Mouse (Mus musculus) MEL (cell line): ENCODE measurements around the gene Efcab5. TPM values are rescaled to one million over a fixed set of nuclear protein-coding genes. Genes with fewer than 3 reads are reported as not detected.

Source experiments
- DNase-seq: peaks from one replicate; pipeline ENCODE4 v3.0.0; 2011; ENCODE audit warnings: low read depth, low spot score
- H3K27ac ChIP-seq: 2 replicates; pipeline ENCODE4 v1.5.1; 2012; ENCODE audit warnings: low read depth, mild to moderate bottlenecking, control low read depth, low read length, moderate library complexity; ENCODE audit not compliant: control insufficient read depth
- H3K27me3 ChIP-seq, 2 experiments: fragments of 150-350 bp in 1 of 2; sonication (generic) in 1 of 2; 2 replicates each; pipeline ENCODE4 v1.6.1; 2012; ENCODE audit warnings: low read length in 2 of 2, mild to moderate bottlenecking in 2 of 2, improper control_type of control experiment in 1 of 2, moderate library complexity in 1 of 2; ENCODE audit not compliant: insufficient read depth in 2 of 2, control insufficient read depth in 1 of 2
- H3K36me3 ChIP-seq, 2 experiments: 2 replicates each; pipeline ENCODE4 v1.6.1; 2012 to 2014; ENCODE audit warnings: low read length in 2 of 2, improper control_type of control experiment in 1 of 2, inconsistent platforms in 1 of 2, mild to moderate bottlenecking in 1 of 2; ENCODE audit not compliant: insufficient read depth in 2 of 2, control insufficient read depth in 1 of 2
- H3K4me1 ChIP-seq, 2 experiments: fragments of 150-350 bp in 1 of 2; sonication (generic) in 1 of 2; 2 replicates each; pipeline ENCODE4 v1.6.1; 2012; ENCODE audit warnings: low read length in 2 of 2, improper control_type of control experiment in 1 of 2, mild to moderate bottlenecking in 1 of 2; ENCODE audit not compliant: insufficient read depth in 2 of 2, control insufficient read depth in 1 of 2
- H3K4me3 ChIP-seq, 2 experiments: fragments of 150-350 bp in 1 of 2; sonication (generic) in 1 of 2; 2 replicates each; pipeline ENCODE4 v1.5.1; 2012; ENCODE audit warnings: low read depth in 2 of 2, low read length in 2 of 2, mild to moderate bottlenecking in 2 of 2, moderate library complexity in 2 of 2, control low read depth in 1 of 2, improper control_type of control experiment in 1 of 2; ENCODE audit not compliant: control insufficient read depth in 1 of 2, insufficient read depth in 1 of 2
- H3K79me2 ChIP-seq: 2 replicates; pipeline ENCODE4 v1.6.1; 2012; ENCODE audit warnings: mild to moderate bottlenecking, low read length, moderate library complexity; ENCODE audit not compliant: control insufficient read depth, poor library complexity, insufficient read depth
- H3K9ac ChIP-seq: 2 replicates; pipeline ENCODE4 v1.6.1; 2012; ENCODE audit warnings: low read depth, mild to moderate bottlenecking, control low read depth, low read length, moderate library complexity; ENCODE audit not compliant: control insufficient read depth, poor library complexity, severe bottlenecking
- H3K9me3 ChIP-seq: fragments of 150-350 bp; sonication (generic); replicated peaks from 2 replicates; pipeline ENCODE4 v1.6.1; 2012; ENCODE audit warnings: mild to moderate bottlenecking, low read length, improper control_type of control experiment, moderate library complexity; ENCODE audit not compliant: insufficient read depth
- CHD1 ChIP-seq: IDR thresholded peaks from 2 replicates; pipeline ENCODE4 v1.6.1; 2012; ENCODE audit warnings: low read depth, mild to moderate bottlenecking, inconsistent platforms, low read length, improper control_type of control experiment
- CTCF ChIP-seq, 3 experiments: IDR thresholded peaks in 2 of 3; conservative IDR thresholded peaks in 1 of 3; 2 replicates each; pipeline ENCODE4 v1.5.1; 2011 to 2012; ENCODE audit warnings: low read length in 3 of 3, low read depth in 2 of 3, mild to moderate bottlenecking in 2 of 3, improper control_type of control experiment in 1 of 3, inconsistent platforms in 1 of 3, mixed read lengths in 1 of 3, moderate library complexity in 1 of 3; ENCODE audit not compliant: control insufficient read depth in 1 of 3, insufficient read depth in 1 of 3, poor library complexity in 1 of 3, severe bottlenecking in 1 of 3
- EP300 ChIP-seq, 2 experiments: IDR thresholded peaks; 2 replicates each; pipeline ENCODE4 v1.6.1; 2011; ENCODE audit warnings: improper control_type of control experiment in 2 of 2, low read length in 2 of 2, low read depth in 1 of 2, mild to moderate bottlenecking in 1 of 2
- ETS1 ChIP-seq: IDR thresholded peaks from 2 replicates; pipeline ENCODE4 v1.6.1; 2012; ENCODE audit warnings: low read depth, mild to moderate bottlenecking, inconsistent platforms, low read length, improper control_type of control experiment, moderate library complexity
- GATA1 ChIP-seq: IDR thresholded peaks from 2 replicates; pipeline ENCODE4 v1.6.1; 2011; ENCODE audit warnings: low read depth, low read length, improper control_type of control experiment
- HCFC1 ChIP-seq: IDR thresholded peaks from 2 replicates; pipeline ENCODE4 v1.6.1; 2012; ENCODE audit warnings: low read depth, mild to moderate bottlenecking, inconsistent platforms, low read length, improper control_type of control experiment, moderate library complexity
- JUND ChIP-seq: IDR thresholded peaks from 2 replicates; pipeline ENCODE4 v1.6.1; 2011; ENCODE audit warnings: low read depth, mild to moderate bottlenecking, improper control_type of control experiment, low read length
- KAT2A ChIP-seq: conservative IDR thresholded peaks from 2 replicates; pipeline ENCODE4 v1.6.1; 2012; ENCODE audit warnings: low read depth, low read length, improper control_type of control experiment, inconsistent platforms
- MAZ ChIP-seq: IDR thresholded peaks from 2 replicates; pipeline ENCODE4 v1.6.1; 2012; ENCODE audit warnings: low read depth, mild to moderate bottlenecking, inconsistent platforms, low read length, improper control_type of control experiment
- MXI1 ChIP-seq: IDR thresholded peaks from 2 replicates; pipeline ENCODE4 v1.6.1; 2011; ENCODE audit warnings: mild to moderate bottlenecking, low read depth, low read length, improper control_type of control experiment
- NELFE ChIP-seq: IDR thresholded peaks from 2 replicates; pipeline ENCODE4 v1.6.1; 2011; ENCODE audit warnings: low read depth, low read length, improper control_type of control experiment
- POLR2AphosphoS2 ChIP-seq: IDR thresholded peaks from 2 replicates; pipeline ENCODE4 v1.6.1; 2011; ENCODE audit warnings: low read length, improper control_type of control experiment
- RCOR1 ChIP-seq: IDR thresholded peaks from 2 replicates; pipeline ENCODE4 v1.6.1; 2012; ENCODE audit warnings: low read depth, mild to moderate bottlenecking, inconsistent platforms, low read length, improper control_type of control experiment
- SIN3A ChIP-seq: IDR thresholded peaks from 2 replicates; pipeline ENCODE4 v1.6.1; 2012; ENCODE audit warnings: low read length, improper control_type of control experiment, inconsistent platforms
- SMC3 ChIP-seq: IDR thresholded peaks from 2 replicates; pipeline ENCODE4 v1.6.1; 2011; ENCODE audit warnings: low read depth, low read length, improper control_type of control experiment
- UBTF ChIP-seq: IDR thresholded peaks from 2 replicates; pipeline ENCODE4 v1.6.1; 2012; ENCODE audit warnings: low read depth, mild to moderate bottlenecking, inconsistent platforms, low read length, improper control_type of control experiment, moderate library complexity, borderline replicate concordance; ENCODE audit not compliant: insufficient read depth
- USF1 ChIP-seq: IDR thresholded peaks from 2 replicates; pipeline ENCODE4 v1.6.1; 2014; ENCODE audit warnings: low read depth, mild to moderate bottlenecking, inconsistent platforms, low read length, improper control_type of control experiment, moderate library complexity
- ZC3H11A ChIP-seq: IDR thresholded peaks from 2 replicates; pipeline ENCODE4 v1.6.1; 2012; ENCODE audit warnings: low read depth, mild to moderate bottlenecking, inconsistent platforms, low read length, improper control_type of control experiment
- ZMIZ1 ChIP-seq: IDR thresholded peaks from 2 replicates; pipeline ENCODE4 v1.6.1; 2012; ENCODE audit warnings: low read depth, mild to moderate bottlenecking, inconsistent platforms, low read length, improper control_type of control experiment, moderate library complexity
- ZNF384 ChIP-seq: IDR thresholded peaks from 2 replicates; pipeline ENCODE4 v1.6.1; 2012; ENCODE audit warnings: low read depth, mild to moderate bottlenecking, inconsistent platforms, low read length, improper control_type of control experiment
- polyA plus RNA-seq, 2 experiments: library from polyadenylated mRNA; stranded (reverse) in 1 of 2; unstranded in 1 of 2; fragments of >175 nt in 1 of 2; fragments of >200 nt in 1 of 2; gene quantifications; 2 replicates each; pipeline versions ENCODE4 v1.2.1 to v1.2.4; 2012; ENCODE audit warnings: low replicate concordance in 2 of 2, low read depth in 1 of 2; ENCODE audit not compliant: insufficient read length in 2 of 2, insufficient read depth in 1 of 2, missing spikeins in 1 of 2
- total RNA-seq: library from RNA; depleted of rRNA; stranded (reverse); fragments of 300-350 nt; gene quantifications from 2 replicates; pipeline ENCODE4 v1.2.3, GENCODE M21; 2012

Gene Efcab5
- total and polyA plus RNA-seq, 3 experiments, result 0.27 to 0.29 TPM; not detected in 1

DNA sequence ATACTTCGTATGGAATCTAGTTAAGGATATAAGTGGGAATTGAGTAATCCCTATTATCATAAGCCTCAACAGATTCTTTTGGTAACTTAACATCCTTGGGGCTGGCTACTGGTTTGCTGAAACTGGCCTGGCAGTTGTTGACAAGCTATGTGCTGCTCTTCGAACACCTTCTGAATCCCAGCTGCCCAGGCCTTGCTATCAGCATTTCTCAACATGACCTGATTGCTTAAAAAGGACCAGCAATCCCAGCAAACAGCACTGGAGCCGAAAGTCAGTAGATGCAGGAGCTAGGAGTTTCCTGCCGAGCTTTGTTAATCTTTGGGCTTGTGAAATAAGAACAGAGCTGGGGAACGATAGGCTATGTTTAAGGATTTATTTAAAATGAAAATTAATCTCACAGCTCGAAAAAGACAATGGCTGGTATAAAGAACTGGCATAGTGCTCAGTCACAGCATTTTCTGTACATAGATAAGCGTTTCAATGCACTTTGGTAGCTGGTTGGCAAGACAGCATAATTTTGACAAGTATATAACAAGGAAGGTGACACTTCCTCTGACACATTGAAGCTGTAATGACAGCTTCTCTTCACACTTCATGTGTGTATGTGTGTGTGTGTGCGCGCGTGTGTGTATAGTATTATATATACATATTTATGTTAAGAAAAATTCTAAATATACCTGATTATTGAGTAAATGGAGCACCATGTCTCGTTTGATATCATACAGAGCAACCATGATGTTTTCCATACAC, 6.8 kb upstream of the Efcab5 start:
- no peak for DNase-seq
- TF ChIP-seq CHD1, result no peak
- no peak for TF ChIP-seq EP300 (IDR thresholded peaks at IDR 0.05; ENCODE audit: low read depth in 1 of 2, low read length in 2 of 2)
- no peak for TF ChIP-seq JUND
- TF ChIP-seq ZNF384, result no peak
- TF ChIP-seq MAZ, result no peak
- no peak for TF ChIP-seq KAT2A
- no peak for TF ChIP-seq ZC3H11A
- TF ChIP-seq ETS1, result no peak
- no peak for TF ChIP-seq HCFC1
- no peak for TF ChIP-seq SMC3
- TF ChIP-seq RCOR1, result no peak
- TF ChIP-seq SIN3A, result no peak
- no peak for TF ChIP-seq ZMIZ1
- no peak for TF ChIP-seq GATA1
- TF ChIP-seq CTCF (IDR thresholded peaks at IDR 0.05 in 2 of 3, conservative IDR thresholded peaks at IDR 0.05 in 1 of 3; ENCODE audit: control insufficient read depth in 1 of 3, insufficient read depth in 1 of 3, low read depth in 2 of 3, low read length in 3 of 3, poor library complexity in 1 of 3, severe bottlenecking in 1 of 3), result no peak
- TF ChIP-seq UBTF, result no peak
- TF ChIP-seq MXI1, result no peak
- TF ChIP-seq NELFE, result no peak
- Histone ChIP-seq H3K36me3 (peaks cover 0 to 26% of the 10 kb centered on the region in 2 experiments; a peak in 2 of 4 replicates), H3K9me3 (no peaks in the 10 kb centered on the region), H3K79me2 (no peaks in the 10 kb centered on the region), H3K27ac (no peak overlapping the region), H3K4me3 (no peak overlapping the region), H3K9ac (no peak overlapping the region), H3K27me3 (no peaks in the 10 kb centered on the region), H3K4me1 (peaks cover 7 to 21% of the 10 kb centered on the region in 2 experiments)

DNA sequence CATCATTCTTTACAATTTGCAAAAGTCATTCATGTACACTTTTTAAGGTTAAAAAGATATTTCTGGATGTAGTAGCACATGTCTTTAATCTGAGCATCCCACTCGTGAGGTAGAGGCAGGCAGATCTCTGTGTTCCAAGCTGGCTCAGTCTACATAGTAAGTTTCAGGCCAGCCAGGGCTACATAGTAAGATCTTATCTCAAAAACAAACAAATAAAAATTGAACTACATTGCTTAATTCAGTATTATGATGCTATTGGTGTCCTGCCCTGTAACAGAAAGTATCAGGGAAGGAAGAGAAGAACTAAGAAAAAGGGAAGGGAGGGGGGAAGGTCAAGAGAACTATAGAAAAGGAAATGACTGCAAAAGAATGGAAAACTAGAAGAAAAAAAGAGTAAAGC, 6.0 kb upstream of the Efcab5 start:
- peaks cover 3 to 18% of the 10 kb centered on the region in 2 experiments; a peak in 3 of 4 replicates for H3K4me1 ChIP-seq

More for the DNA sequence above, 6.0 kb upstream of the Efcab5 start:
- Histone ChIP-seq H3K79me2 (no peaks in the 10 kb centered on the region), H3K9me3 (no peaks in the 10 kb centered on the region), H3K36me3 (peaks cover 0 to 22% of the 10 kb centered on the region in 2 experiments; a peak in 2 of 4 replicates), H3K4me3 (no peak overlapping the region), H3K9ac (no peak overlapping the region), H3K27me3 (no peaks in the 10 kb centered on the region), H3K27ac (no peak overlapping the region)
- DNase-seq, result no peak
- TF ChIP-seq POLR2AphosphoS2, result no peak
- no peak for TF ChIP-seq USF1
- TF ChIP-seq ZNF384, result no peak
